Mouse (Mus musculus): ENCODE results near the gene Tspan11.

GRCm38 (mm10) chr6:127991509-127992176 lies 104.3 kb downstream of the Tspan11 start:
- no peak for TF ChIP-seq POLR2A (IDR thresholded peaks at IDR 0.05; ENCODE audit: extremely low read depth, insufficient read depth, low read length)
- no peak for TF ChIP-seq CTCF (IDR thresholded peaks at IDR 0.05; ENCODE audit: extremely low read depth, insufficient read depth, low read length)
